Mouse (Mus musculus) cerebellum, adult 9-11 months (tissue): Measurements from ENCODE around the gene Fry.

ENCODE experiments used
- DNase-seq: peaks from one replicate; pipeline ENCODE4 v3.0.0; 2022

The Fry gene

DNA sequence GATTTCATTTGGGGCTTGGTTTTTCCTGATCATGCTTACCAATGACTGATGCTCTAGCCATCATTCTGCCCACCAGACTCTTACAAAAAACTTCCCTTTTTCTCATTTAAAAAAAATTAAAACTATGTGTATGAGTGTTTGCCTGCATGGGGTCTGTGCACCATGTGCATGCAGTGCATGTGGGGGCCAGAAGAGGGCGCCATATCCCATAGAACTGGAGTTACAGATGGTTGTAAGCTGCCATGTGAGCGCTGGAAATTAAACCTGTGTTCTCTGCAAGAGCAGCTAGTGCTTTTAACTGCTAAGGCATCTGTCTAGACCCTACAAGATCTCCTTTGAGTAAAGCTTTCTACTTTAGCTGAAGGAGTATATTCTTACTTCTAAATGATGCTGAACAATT, 162.6 kb downstream of the Fry start:
- no peak for DNase-seq

GRCm38 (mm10) chr5:150282091-150282490, 163.6 kb downstream of the Fry start:
- DNase-seq: no peak

DNA sequence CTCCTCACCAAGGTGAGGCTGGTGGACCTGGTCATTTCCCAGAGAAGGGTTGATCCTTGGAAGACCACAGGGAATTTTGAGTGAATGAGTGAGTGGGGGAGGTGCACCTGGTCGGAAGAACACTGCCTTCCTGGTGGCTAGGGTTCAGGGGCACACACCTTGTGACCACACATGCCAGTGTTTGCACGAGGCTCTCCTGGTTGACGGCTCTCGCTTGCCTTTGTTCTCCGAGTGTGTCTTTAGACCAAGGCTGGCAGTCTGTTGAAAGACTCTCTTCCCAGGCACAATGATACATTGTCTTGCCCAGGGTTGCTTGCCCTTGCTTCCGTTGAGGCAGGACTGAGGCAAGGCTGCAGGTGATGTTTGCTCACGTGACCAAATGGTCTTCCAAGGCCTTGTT, 169.5 kb downstream of the Fry start:
- no peak for DNase-seq

DNA sequence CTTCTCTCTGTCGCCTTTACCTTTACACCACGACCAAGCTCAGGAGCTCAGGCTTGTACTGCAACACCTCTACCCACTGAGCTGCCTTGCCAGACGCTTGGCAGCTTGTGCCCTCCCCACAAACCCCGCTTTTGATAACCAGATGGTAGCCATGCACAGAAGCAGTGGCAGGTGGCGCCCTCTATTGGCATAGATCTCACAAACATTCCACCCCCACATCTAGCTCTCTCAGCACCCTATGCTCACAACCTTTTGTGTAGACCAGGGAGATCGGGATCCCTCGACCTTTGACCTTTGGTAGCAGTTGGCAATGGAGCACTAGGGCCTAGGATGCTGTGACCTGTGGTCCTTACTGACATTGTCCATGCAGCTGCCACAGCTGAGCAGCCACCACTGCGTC, 171.2 kb downstream of the Fry start:
- peak; percentile 62 for DNase-seq

DNA sequence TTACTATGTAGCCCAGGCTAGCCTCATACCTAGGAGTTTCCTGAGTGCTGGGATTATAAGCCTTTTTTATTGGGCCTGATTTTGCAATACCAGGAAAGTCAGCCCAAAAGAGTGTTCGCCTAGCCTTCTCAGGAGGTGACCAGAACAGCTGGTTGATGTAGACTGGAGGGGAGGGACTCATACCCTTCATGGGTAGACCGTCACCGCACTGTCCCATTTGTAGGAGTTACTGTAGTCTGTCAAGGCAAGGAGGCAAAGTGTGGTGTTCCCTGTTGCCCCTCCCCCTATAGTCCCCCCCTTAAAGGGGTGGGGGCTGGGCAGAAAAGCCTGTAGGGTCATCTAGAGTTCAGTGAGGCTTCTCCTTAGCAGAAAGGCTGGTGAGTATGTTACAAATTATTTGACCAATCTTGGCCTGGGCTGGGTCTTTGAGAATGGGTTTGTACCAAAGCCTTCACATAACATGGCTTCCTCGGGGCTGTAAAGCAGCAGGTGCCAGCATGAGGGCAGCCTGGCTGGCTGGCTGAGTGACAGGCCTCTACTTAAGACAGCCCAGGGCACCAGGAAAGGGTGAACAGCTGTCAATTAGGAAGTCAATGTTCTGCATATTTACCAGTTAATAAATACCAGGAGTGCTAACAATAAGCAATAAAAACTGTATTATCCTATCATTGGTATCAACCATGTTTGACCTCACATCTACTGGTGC, 172.2 kb downstream of the Fry start:
- DNase-seq: no peak

DNA sequence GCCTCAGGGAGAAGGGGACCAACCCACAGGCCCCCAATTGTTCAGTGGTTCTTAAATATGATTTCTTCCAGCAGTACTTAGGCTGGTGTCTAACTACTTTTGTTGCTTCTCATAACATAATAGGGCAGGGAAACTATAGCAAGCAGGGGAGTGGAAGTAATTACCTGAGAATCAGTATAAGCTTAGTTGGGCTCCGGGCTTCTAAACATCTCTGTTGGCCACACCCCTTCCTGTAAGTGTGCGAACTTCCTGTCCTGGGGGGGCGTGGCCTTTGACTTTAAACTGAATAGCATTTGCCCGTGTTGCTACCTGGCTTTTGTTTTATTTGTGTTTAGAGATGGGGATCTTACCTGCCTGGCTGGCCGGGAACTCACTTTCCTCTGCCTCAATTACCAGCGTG, 172.8 kb downstream of the Fry start:
- DNase-seq: no peak

DNA sequence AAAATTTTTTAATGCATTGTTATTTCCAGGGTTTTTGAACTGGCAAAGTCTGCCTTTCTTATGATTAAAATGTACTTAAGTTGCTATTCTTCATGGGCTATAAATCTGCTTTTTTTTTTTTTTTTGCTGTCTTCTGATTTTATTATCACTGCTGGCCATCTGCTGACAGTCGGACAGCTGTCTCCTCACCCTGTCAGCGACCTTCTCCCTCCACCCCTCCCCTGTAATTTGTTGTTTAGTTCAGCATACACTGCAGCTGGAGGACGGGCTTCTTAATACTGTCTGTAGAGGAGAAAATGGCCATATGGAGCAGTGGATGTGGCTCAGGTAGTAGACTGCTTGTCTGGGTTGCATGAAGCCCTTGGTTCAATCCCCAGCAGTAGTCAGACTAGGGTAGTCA, 173.7 kb downstream of the Fry start:
- no peak for DNase-seq

GRCm38 (mm10) chr5:150294306-150294705, 175.9 kb downstream of the Fry start:
- no peak for DNase-seq

DNA sequence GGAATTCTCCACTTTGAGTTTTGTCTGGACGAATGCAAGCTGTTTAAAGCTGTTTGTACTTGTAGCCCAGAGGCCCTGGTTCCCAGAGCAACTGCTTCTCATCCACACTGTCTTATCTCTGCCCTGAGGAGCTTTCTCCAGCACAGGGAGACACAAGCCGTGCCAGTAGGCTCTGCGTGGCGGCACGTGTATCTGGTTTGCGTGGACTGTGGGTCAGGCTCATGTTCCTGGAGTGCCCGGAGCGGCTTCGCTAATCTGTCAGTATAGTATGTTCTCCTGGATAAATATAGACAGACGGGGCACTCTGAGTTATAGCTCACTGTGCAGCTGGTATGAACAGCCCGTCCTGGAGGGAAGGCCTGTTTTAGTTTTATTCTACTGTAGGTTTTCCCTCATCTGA, 176.7 kb downstream of the Fry start:
- DNase-seq: no peak

DNA sequence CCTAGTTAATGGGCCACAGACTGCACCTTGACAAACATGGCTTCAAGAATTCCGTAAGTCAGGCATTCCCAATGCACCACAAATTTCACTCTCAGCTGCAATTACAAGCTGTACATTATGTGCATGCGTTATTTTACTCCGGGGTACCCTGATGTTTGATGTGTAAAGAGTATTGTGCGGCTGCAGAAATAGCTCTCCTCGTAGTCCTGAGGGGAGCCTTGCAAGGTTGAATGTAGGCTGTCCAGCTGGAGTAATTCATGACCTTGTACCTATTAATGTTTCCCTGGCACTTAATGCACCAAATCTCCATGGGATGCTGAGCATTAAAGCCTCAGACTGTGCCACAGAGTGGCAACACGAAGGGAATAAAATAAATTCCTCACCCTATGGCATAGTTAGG, 180.5 kb downstream of the Fry start:
- no peak for DNase-seq

- DNase-seq: peak; percentile 75
Measured at GRCm38 (mm10) chr5:150302123-150302522, 183.7 kb downstream of the Fry start.

DNA sequence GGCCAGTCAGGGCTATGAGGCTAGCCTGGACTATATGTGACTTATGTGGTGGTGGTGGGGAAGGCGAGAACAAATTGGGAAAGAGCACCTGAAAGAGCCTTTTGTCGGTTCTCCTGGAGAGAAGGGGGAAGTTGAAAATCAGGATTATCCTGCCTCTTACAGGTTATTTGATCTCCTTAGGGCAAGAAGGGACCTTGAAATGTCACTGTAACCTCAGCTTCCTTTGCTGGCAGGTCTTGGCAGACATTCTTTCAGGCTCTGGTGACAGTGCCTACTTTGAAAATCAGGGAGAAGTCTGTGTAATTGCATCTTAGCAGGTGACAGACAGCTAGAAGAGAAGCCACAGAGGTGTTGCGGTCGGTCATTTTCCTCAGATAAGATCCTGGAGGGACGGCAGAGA, 184.6 kb downstream of the Fry start:
- no peak for DNase-seq

DNA sequence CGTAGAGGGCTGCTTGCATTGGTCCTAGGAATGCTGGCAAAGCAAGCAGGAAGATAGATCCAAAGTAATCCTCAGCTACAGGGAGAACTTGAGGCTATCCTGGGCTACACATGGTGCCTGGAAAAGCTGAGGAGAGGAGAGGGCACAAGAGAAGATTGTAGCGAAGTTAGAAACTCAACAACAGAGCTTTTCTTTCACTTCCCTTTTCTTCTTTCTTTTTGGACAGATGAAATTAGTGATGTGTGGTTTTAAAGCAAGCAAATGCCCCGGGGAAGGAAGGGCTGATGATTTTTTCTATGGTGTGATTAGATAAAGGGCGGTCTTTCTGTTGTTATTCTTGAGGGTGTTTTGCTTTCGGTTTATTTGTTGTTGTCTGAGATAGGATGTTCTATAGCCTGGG, 188.1 kb downstream of the Fry start:
- DNase-seq: no peak

DNA sequence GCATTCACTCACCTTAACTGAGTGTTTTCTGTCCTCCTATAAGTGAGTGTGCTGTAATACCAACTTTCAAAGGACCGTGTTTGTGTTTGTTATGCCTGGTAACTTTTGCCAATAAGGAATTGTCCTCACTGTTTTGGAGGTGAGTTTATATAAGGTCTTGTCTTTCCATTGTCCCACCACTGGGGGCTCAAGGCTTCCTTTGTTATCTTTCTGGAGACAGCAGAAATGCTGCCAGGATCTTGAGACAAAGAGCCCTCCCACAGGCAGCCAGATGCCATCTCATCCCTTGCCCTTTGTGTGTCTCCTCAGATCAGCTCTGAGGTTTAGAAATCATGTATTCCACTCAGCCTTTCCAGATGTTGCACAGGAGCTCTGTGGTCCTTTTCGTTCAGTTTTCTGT, 194.8 kb downstream of the Fry start:
- no peak for DNase-seq

- no peak for DNase-seq
Measured at GRCm38 (mm10) chr5:150314582-150314981, 196.1 kb downstream of the Fry start.

- DNase-seq: no peak
Measured at GRCm38 (mm10) chr5:150325411-150325810, 207.0 kb downstream of the Fry start.

- no peak for DNase-seq
Measured at GRCm38 (mm10) chr5:150328686-150329085, 210.2 kb downstream of the Fry start.

DNA sequence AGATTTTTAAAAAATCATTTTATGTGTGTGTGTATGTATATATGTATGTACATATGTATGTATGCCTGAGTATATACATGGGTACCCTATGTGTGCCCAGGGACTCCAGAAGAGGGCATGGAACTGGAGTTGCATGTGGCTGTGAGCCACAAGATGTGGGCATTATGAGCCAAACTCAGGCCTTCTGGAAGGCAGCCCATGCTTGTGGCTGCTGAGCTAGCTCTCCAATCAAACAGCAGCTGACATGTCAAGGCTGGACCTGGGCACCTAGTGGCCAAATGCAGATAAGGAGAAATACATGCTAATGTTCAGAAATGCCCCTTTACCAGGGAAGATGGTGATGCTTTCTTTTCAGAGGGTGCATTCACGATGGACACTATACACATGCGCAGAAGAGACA, 213.4 kb downstream of the Fry start:
- DNase-seq: peak; percentile 70

DNA sequence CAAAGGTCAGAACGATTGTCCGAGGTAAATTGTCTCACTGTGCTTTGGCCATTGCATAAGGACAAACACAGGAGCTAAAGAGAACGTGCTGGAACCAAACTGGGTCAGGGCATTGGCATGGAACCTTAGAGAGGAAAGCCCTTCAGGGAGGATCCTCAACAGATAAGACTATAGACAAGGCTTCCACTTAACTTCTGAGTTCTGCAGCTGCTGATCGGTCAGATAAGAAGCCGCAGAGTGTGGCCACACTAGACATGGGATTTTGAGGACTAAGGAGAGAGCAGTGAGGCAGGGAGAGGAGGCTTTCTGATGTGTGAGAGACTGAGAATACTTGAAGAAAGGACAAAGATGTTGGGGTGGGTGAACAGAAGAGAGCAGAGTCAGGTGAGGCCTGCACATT, 214.4 kb downstream of the Fry start:
- peak; percentile 31 for DNase-seq

GRCm38 (mm10) chr5:150333328-150333731, 214.9 kb downstream of the Fry start:
- no peak for DNase-seq

- DNase-seq: no peak
Measured at GRCm38 (mm10) chr5:150336451-150336850, 218.0 kb downstream of the Fry start.

DNA sequence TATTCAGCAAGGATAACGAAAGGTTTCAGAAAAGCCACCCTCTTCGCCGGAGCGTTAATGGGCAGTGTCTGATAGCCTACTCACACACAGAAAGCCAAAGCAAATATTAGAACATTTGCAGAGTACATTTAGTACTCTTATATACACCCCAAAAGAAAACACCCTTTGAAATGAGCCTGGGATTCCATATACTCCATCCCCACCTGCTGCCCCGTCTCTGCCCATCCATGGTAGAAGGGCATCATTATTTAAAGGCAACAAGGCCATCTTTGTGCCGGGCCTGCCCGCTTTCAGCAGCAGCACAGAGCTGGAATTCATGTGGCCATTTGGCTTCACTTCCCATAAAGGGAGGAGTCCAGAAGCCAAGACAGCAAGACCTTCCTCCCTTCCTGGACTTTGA, 219.3 kb downstream of the Fry start:
- DNase-seq: no peak

- no peak for DNase-seq
Measured at GRCm38 (mm10) chr5:150340944-150341343, 222.5 kb downstream of the Fry start.

GRCm38 (mm10) chr5:150342139-150342538, 223.7 kb downstream of the Fry start:
- no peak for DNase-seq

DNA sequence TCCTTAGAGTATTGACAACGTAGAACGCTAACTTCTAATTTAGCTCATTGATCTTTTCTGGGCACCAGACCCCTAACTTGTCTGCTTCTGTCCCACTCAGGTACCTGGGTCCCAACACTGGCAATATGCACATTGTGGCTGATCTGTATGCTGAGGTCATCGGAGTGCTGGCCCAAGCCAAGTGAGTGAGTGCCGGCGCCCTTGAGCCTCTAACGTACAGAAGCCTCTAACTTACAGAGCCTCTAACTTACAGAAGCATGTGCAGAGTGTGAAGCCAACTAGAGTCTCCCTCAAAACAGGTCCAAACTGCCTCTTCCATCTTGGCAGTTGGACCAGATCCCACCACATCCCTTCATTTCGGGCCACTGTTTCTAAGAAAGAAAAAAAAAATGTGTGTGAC, 227.5 kb downstream of the Fry start:
- DNase-seq: no peak

DNA sequence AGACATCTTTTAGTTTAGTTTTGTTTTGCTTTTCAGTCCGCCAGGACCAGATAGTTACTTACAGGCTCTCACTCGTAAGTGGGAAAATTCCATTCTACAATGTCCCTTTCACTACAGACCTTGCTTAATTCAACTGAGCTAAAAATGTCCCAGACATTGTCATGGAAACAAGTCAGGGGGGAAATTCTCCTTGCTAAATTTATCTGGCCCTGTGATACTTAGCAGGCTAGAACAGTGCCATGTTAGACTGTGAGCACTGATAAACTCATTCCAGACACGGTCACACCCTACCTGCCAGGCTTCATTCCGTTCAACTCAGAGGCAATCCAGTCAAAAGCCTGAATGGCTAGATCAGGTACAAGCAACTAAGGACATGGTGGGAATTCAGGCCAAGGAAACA, 227.9 kb downstream of the Fry start:
- DNase-seq: no peak
